Mouse (Mus musculus) heart, adult 2 months (tissue): ENCODE data around the gene Hesx1.
"Not testable (repeated sequence)": the region's sequence is repeated elsewhere in the genome, so short reads cannot be mapped to it uniquely, and the experiment has no call there.

Experiments
- CTCF ChIP-seq: fragments of 200-600 bp; IDR thresholded peaks from 2 replicates; pipeline ENCODE4 v1.8.1; 2022; ENCODE audit warnings: antibody characterized with exemption, mild to moderate bottlenecking, moderate library complexity
- EP300 ChIP-seq: fragments of 200-500 bp; IDR thresholded peaks from 2 replicates; pipeline ENCODE4 v1.6.1; 2011; ENCODE audit warnings: low read depth, low read length, control low read depth; ENCODE audit not compliant: insufficient read depth
- POLR2A ChIP-seq: fragments of 200-500 bp; IDR thresholded peaks from 2 replicates; pipeline ENCODE4 v1.6.1; 2011; ENCODE audit warnings: mild to moderate bottlenecking, low read depth, low read length, control low read depth; ENCODE audit not compliant: insufficient read depth

GRCm38 (mm10) chr14:26956139-26956538, 38.1 kb upstream of the Hesx1 start:
- not testable (repeated sequence) for TF ChIP-seq CTCF, POLR2A, EP300
